23 mouse cellular contexts compared by ENCODE assay signal in genomic region chr7:141147044-141147443, GRCm38 (mm10). TPM values are rescaled to one million over a fixed set of nuclear protein-coding genes. Genes with fewer than 3 reads are reported as not detected.
DNase-seq lines count a peak whose midpoint lies in the region; ATAC-seq lines count a peak whose summit lies in the region.
"Had no signal": no experiment of that assay in that cellular context is flagged by ENCODE, and none has a peak within 500 bp of the region (broad histone marks: within the 10 kb centered on the region; RNA-seq: fewer than 3 reads in every experiment).

No protein-coding gene starts in this region.

- H3K9ac ChIP-seq in liver, embryonic 16.5 days (ENCODE audit: low read depth, low read length): 0 out of 2 replicates have a peak overlapping the region, but pooled peaks have one; percentile 5
- H3K9ac ChIP-seq: forebrain, embryonic 15.5 days; heart, embryonic 15.5 days; midbrain, embryonic 15.5 days had no signal

- H3K4me1 ChIP-seq in liver, embryonic 16.5 days (ENCODE audit: control insufficient read depth, low read depth, low read length): peaks cover 49% of the 10 kb centered on the region
- H3K4me1 ChIP-seq: forebrain, embryonic 15.5 days; heart, embryonic 15.5 days; hindbrain, embryonic 10.5 days; midbrain, embryonic 15.5 days had no signal

- DNase-seq in left cerebral cortex, postnatal 4 days: peak; percentile 42
- DNase-seq in left cerebral cortex, postnatal 36 days (ENCODE audit: low spot score in 2 of 2): no peak
- DNase-seq in brain, adult 2 months (ENCODE audit: low read depth, low spot score): peak; percentile 47
- peak; percentile 61 to 65 for DNase-seq in cerebellum, postnatal 14 days
- no peak for DNase-seq in retina, embryonic 14.5 days (ENCODE audit: low spot score)
- no peak for DNase-seq in neural tube, embryonic 10.5 days (ENCODE audit: extremely low spot score, low spot score)
- DNase-seq: heart, adult 18-20 months; kidney, postnatal 10 days; layer of hippocampus, adult 9-11 months; lung, adult 2 months; lung, postnatal 4 days; right cerebral cortex, postnatal 4 days; thymus, postnatal 25 days had no signal

- intact Hi-C loops in left cerebral cortex, postnatal 4 days (cut with DNase I): no loop called here
- intact Hi-C loops in left cerebral cortex, postnatal 36 days (cut with DNase I): no loop called here

- no peaks in the 10 kb centered on the region for H3K9me3 ChIP-seq in liver, embryonic 16.5 days (replicated peaks; ENCODE audit: control insufficient read depth, low read length)
- H3K9me3 ChIP-seq: forebrain, embryonic 15.5 days; heart, embryonic 15.5 days; hindbrain, embryonic 10.5 days; midbrain, embryonic 15.5 days had no signal

- H3K27ac ChIP-seq in liver, embryonic 16.5 days (ENCODE audit: low read length): peak overlapping the region; percentile 50
- H3K27ac ChIP-seq: forebrain, embryonic 15.5 days; heart, embryonic 15.5 days; hindbrain, embryonic 10.5 days; midbrain, embryonic 15.5 days had no signal

- no peaks in the 10 kb centered on the region for H3K27me3 ChIP-seq in liver, embryonic 16.5 days (ENCODE audit: control insufficient read depth, insufficient read depth, low read depth, low read length)
- H3K27me3 ChIP-seq: forebrain, embryonic 15.5 days; heart, embryonic 15.5 days; midbrain, embryonic 15.5 days had no signal

- 59% methylated on average over 6 of the region's 6 CpGs for WGBS in liver, embryonic 16.5 days (ENCODE audit: insufficient replicate concordance)

- ATAC-seq in liver, embryonic 16.5 days (ENCODE audit: low read depth): no peak
- no peak for ATAC-seq in erythroid progenitor cell, adult 5-6 weeks (replicated peaks; ENCODE audit: low FRiP score, poor library complexity, severe bottlenecking)
- ATAC-seq: CD4-positive, CD25-positive, alpha-beta regulatory T cell, adult 4 months; forebrain, embryonic 15.5 days; intestine, embryonic 16.5 days; midbrain, embryonic 15.5 days had no signal

- peak overlapping the region; percentile 28; the same call in 1 of the 2 replicates for H3K4me2 ChIP-seq in liver, embryonic 16.5 days (ENCODE audit: low read depth, low read length)
- H3K4me2 ChIP-seq: forebrain, embryonic 15.5 days; heart, embryonic 15.5 days; midbrain, embryonic 15.5 days had no signal

- H3K36me3 ChIP-seq in liver, embryonic 16.5 days (ENCODE audit: control insufficient read depth, insufficient read depth): peaks cover 76% of the 10 kb centered on the region

- H3K4me3 ChIP-seq in liver, embryonic 16.5 days (ENCODE audit: low read depth, low read length): no peak overlapping the region
- H3K4me3 ChIP-seq: forebrain, embryonic 15.5 days; heart, embryonic 15.5 days; hindbrain, embryonic 10.5 days; midbrain, embryonic 15.5 days had no signal

RNA-seq across cellular contexts. Expression of gene Ptdss2, which starts 24.9 kb away (rescaled TPM):
- 10 to 100 TPM; 50.1 to 53.9 TPM for total RNA-seq in left cerebral cortex, postnatal 4 days (2021)
- 10 to 100 TPM; 45.1 to 52.1 TPM for total RNA-seq in left cerebral cortex, postnatal 36 days (2021)
- 136 and 138 TPM in 2 replicates for polyA plus RNA-seq in liver, embryonic 16.5 days (2015; fragmentation: Nextera tagmentation; extraction: Ambion mirVana)
- total RNA-seq in erythroid progenitor cell, adult 5-6 weeks (2015; ENCODE audit: low replicate concordance): 278 and 380 TPM in 2 replicates
- total RNA-seq in erythroid progenitor cell, adult 5-6 weeks (2017; ENCODE audit: low replicate concordance): 309 and 327 TPM in 2 replicates

RNA-seq across cellular contexts. Expression of gene Rnh1, which starts 25.6 kb away (rescaled TPM):
- total RNA-seq in left cerebral cortex, postnatal 4 days (2021): 10 to 100 TPM; 20.1 to 25.3 TPM
- 10 to 100 TPM; 33.6 to 36.2 TPM for total RNA-seq in left cerebral cortex, postnatal 36 days (2021)
- 70.1 and 71.7 TPM in 2 replicates for polyA plus RNA-seq in liver, embryonic 16.5 days (2015; fragmentation: Nextera tagmentation; extraction: Ambion mirVana)
- 9.6 and 16.2 TPM in 2 replicates for total RNA-seq in erythroid progenitor cell, adult 5-6 weeks (2015; ENCODE audit: low replicate concordance)
- total RNA-seq in erythroid progenitor cell, adult 5-6 weeks (2017; ENCODE audit: low replicate concordance): 3.7 and 20.5 TPM in 2 replicates

RNA-seq across cellular contexts. Expression of gene Ano9, which starts 29.4 kb away (rescaled TPM):
- not detected for total RNA-seq in left cerebral cortex, postnatal 4 days (2021)
- not detected for total RNA-seq in left cerebral cortex, postnatal 36 days (2021)
- polyA plus RNA-seq in liver, embryonic 16.5 days (2015; fragmentation: Nextera tagmentation; extraction: Ambion mirVana): 1.5 and 3.8 TPM in 2 replicates
- total RNA-seq in erythroid progenitor cell, adult 5-6 weeks (2015; ENCODE audit: low replicate concordance): not detected in 2 replicates
- not detected in 2 replicates for total RNA-seq in erythroid progenitor cell, adult 5-6 weeks (2017; ENCODE audit: low replicate concordance)
- total RNA-seq: heart, adult 18-20 months; left cerebral cortex, postnatal 25 days had no signal
- polyA plus RNA-seq: CD4-positive, CD25-positive, alpha-beta regulatory T cell, adult 4 months; cortical plate, adult 2 months had no signal

RNA-seq across cellular contexts. Expression of gene Sigirr, which starts 46.7 kb away (rescaled TPM):
- 1 to 10 TPM; 2.8 to 2.9 TPM for total RNA-seq in left cerebral cortex, postnatal 4 days (2021)
- 1 to 10 TPM; 1.7 to 2.8 TPM for total RNA-seq in left cerebral cortex, postnatal 36 days (2021)
- 27.2 and 28.1 TPM in 2 replicates for polyA plus RNA-seq in liver, embryonic 16.5 days (2015; fragmentation: Nextera tagmentation; extraction: Ambion mirVana)
- total RNA-seq in erythroid progenitor cell, adult 5-6 weeks (2015; ENCODE audit: low replicate concordance): 4.2 and 10.5 TPM in 2 replicates
- total RNA-seq in erythroid progenitor cell, adult 5-6 weeks (2017; ENCODE audit: low replicate concordance): 1.5 TPM in 1 of 2 replicates, not detected in the other

RNA-seq across cellular contexts. Expression of gene Hras, which starts 46.8 kb away (rescaled TPM):
- total RNA-seq in left cerebral cortex, postnatal 4 days (2021): 100 to 1,000 TPM; 194 to 211 TPM
- total RNA-seq in left cerebral cortex, postnatal 36 days (2021): 100 to 1,000 TPM; 256 to 304 TPM
- 35.3 and 40.1 TPM in 2 replicates for polyA plus RNA-seq in liver, embryonic 16.5 days (2015; fragmentation: Nextera tagmentation; extraction: Ambion mirVana)
- 39.8 and 94.4 TPM in 2 replicates for total RNA-seq in erythroid progenitor cell, adult 5-6 weeks (2015; ENCODE audit: low replicate concordance)
- 40.5 and 47.2 TPM in 2 replicates for total RNA-seq in erythroid progenitor cell, adult 5-6 weeks (2017; ENCODE audit: low replicate concordance)

Comparison
In these comparisons a context has a peak if more than half of its experiments do, and no peak if none do; other contexts are left out.
1. DNase-seq: peak in left cerebral cortex, postnatal 4 days (single experiment), brain, adult 2 months (single experiment) and cerebellum, postnatal 14 days (2 of 2); none in left cerebral cortex, postnatal 36 days (0 of 2), retina, embryonic 14.5 days (single experiment) and neural tube, embryonic 10.5 days (single experiment).
2. RNA of gene Ptdss2, which starts 24.9 kb away (total RNA-seq): 278 to 380 TPM in erythroid progenitor cell, adult 5-6 weeks; 50.1 to 53.9 TPM in left cerebral cortex, postnatal 4 days and 45.1 to 52.1 TPM in left cerebral cortex, postnatal 36 days; every median in the first group is over 4 times any median in the second.